Mouse (Mus musculus) kidney, adult 10 weeks (tissue): ENCODE measurements around the gene Ppp2r1b. TPM values are rescaled to one million over a fixed set of nuclear protein-coding genes. Genes with fewer than 3 reads are reported as not detected.

Source experiments
- polyA plus RNA-seq: library from polyadenylated mRNA; stranded (reverse); fragments of 350-450 nt; fragmentation: Illumina TruSeq; extraction: RNeasy Lipid Tissue Mini Kit (QIAGEN cat#74804); gene quantifications from one replicate; pipeline ENCODE4 v1.2.3, GENCODE M21; 2014; ENCODE audit warnings: low read depth, low replicate concordance

Gene Ppp2r1b
- 39.4 TPM for polyA plus RNA-seq

DNA sequence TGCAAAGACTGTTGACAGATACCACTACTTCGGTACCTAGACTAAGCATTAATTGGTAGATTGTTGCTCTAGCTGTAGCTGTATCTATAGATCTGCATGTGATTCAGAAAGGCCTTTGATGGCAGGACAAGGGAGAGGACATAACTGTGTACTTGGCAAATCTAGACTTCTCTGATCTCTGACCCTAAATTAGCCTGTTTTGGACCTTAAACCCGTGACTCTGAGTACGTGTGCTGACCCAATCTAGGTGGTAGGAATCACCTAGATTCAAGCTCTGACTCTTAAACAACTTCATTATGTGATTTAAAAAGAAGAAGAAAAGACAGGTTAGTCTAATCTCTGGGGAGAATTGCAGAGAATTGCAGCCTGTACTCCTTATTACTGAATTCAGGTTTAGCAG is at the start of gene Ppp2r1b:
TSS of gene Ppp2r1b (plus strand) at position 221 of the 400 bp plus-strand sequence.

Other genes with a start within 250 kb of the Ppp2r1b start
- gene Sdhd, start 241.5 kb upstream of the Ppp2r1b start, polyA plus RNA-seq, result 501 TPM
- gene Timm8b, start 241.4 kb upstream of the Ppp2r1b start, polyA plus RNA-seq, result 186 TPM
- gene Pih1d2, start 228.0 kb upstream of the Ppp2r1b start, polyA plus RNA-seq, result 11.1 TPM
- 70.3 TPM for gene Nkapd1, start 227.8 kb upstream of the Ppp2r1b start, polyA plus RNA-seq
- 252 TPM for gene Dlat, start 185.5 kb upstream of the Ppp2r1b start, polyA plus RNA-seq
- 14.0 TPM for gene Dixdc1, start 105.8 kb upstream of the Ppp2r1b start, polyA plus RNA-seq
- 80.6 TPM for gene 2310030G06Rik, start 98.8 kb upstream of the Ppp2r1b start, polyA plus RNA-seq
- 43.4 TPM for gene Cryab, start 94.0 kb upstream of the Ppp2r1b start, polyA plus RNA-seq
- gene Hspb2, start 92.9 kb upstream of the Ppp2r1b start, polyA plus RNA-seq, result not detected
- 8.9 TPM for gene Fdxacb1, start 77.1 kb upstream of the Ppp2r1b start, polyA plus RNA-seq
- gene Alg9, start 70.3 kb upstream of the Ppp2r1b start, polyA plus RNA-seq, result 7.4 TPM
- 164 TPM for gene 1110032A03Rik, start 69.8 kb upstream of the Ppp2r1b start, polyA plus RNA-seq
- gene Sik2, start 163.8 kb downstream of the Ppp2r1b start, polyA plus RNA-seq, result 21.3 TPM
- not detected for gene Btg4, start 215.6 kb downstream of the Ppp2r1b start, polyA plus RNA-seq
- 4.6 TPM for gene Layn, start 231.8 kb downstream of the Ppp2r1b start, polyA plus RNA-seq